Mouse (Mus musculus) hindbrain, postnatal 0 days (tissue): ENCODE measurements around the gene Cox5a. TPM values are rescaled to one million over a fixed set of nuclear protein-coding genes. Genes with fewer than 3 reads are reported as not detected.

ENCODE experiments used
- ATAC-seq: fragments of 200-750 bp; cut with Nextera tagmentation; 2 replicates; pipeline ENCODE4 v1.8.0; 2017; ENCODE audit warnings: mild to moderate bottlenecking, moderate TSS enrichment, moderate library complexity
- DNase-seq: peaks from one replicate; pipeline ENCODE4 v3.0.0-alpha.2; 2015; ENCODE audit warnings: low spot score
- H3K27ac ChIP-seq: fragments of 300-500 bp; sonication (generic); 2 replicates; pipeline ENCODE4 v1.5.1; 2014; ENCODE audit warnings: mild to moderate bottlenecking
- H3K27me3 ChIP-seq: fragments of 300-500 bp; sonication (generic); 2 replicates; pipeline ENCODE4 v1.6.1; 2014; ENCODE audit warnings: low read length, mixed read lengths; ENCODE audit not compliant: insufficient read depth
- H3K36me3 ChIP-seq: fragments of 300-500 bp; sonication (generic); 2 replicates; pipeline ENCODE4 v1.6.1; 2014; ENCODE audit warnings: low read length, mixed read lengths; ENCODE audit not compliant: insufficient read depth
- H3K4me1 ChIP-seq: fragments of 300-500 bp; sonication (generic); 2 replicates; pipeline ENCODE4 v1.6.1; 2014; ENCODE audit warnings: antibody characterized with exemption, low read length, mixed read lengths; ENCODE audit not compliant: insufficient read depth
- H3K4me2 ChIP-seq: fragments of 300-500 bp; sonication (generic); 2 replicates; pipeline ENCODE4 v1.6.1; 2014; ENCODE audit warnings: low read depth, mild to moderate bottlenecking, low read length, moderate library complexity, mixed read lengths
- H3K4me3 ChIP-seq: fragments of 300-500 bp; sonication (generic); 2 replicates; pipeline ENCODE4 v1.5.1; 2014; ENCODE audit warnings: low read length
- H3K9ac ChIP-seq: fragments of 300-500 bp; sonication (generic); replicated peaks from 2 replicates; pipeline ENCODE4 v1.6.1; 2014; ENCODE audit warnings: mild to moderate bottlenecking, low read length, moderate library complexity, mixed read lengths
- H3K9me3 ChIP-seq: fragments of 300-500 bp; sonication (generic); 2 replicates; pipeline ENCODE4 v1.6.1; 2016; ENCODE audit warnings: low read length, mixed read lengths
- CTCF ChIP-seq: IDR thresholded peaks from 2 replicates; pipeline ENCODE4 v1.5.1; 2016; ENCODE audit warnings: antibody characterized with exemption, control low read depth, low read depth
- WGBS: fragments of 180-500 bp; shearing (Covaris S2); extraction: QIAGEN DNeasy Blood & Tissue Kit; methylation state at CpG from one replicate; pipeline ENCODE4 v1.1.7; 2014; 5-methylcytosine and 5-hydroxymethylcytosine counted together
- polyA plus RNA-seq: library from polyadenylated mRNA; unstranded; fragments of >200 nt; fragmentation: Nextera tagmentation; extraction: Ambion mirVana; gene quantifications from 2 replicates; pipeline ENCODE4 v1.2.1, GENCODE M21; 2015
- total RNA-seq: library from RNA; depleted of rRNA; stranded (reverse); fragments of >200 nt; gene quantifications from 2 replicates; pipeline ENCODE4 v1.2.3, GENCODE M21; 2014; rRNA removed

Cox5a gene
- total and polyA plus RNA-seq, 2 experiments from 2014 or later: 237 to 1,238 TPM

DNA sequence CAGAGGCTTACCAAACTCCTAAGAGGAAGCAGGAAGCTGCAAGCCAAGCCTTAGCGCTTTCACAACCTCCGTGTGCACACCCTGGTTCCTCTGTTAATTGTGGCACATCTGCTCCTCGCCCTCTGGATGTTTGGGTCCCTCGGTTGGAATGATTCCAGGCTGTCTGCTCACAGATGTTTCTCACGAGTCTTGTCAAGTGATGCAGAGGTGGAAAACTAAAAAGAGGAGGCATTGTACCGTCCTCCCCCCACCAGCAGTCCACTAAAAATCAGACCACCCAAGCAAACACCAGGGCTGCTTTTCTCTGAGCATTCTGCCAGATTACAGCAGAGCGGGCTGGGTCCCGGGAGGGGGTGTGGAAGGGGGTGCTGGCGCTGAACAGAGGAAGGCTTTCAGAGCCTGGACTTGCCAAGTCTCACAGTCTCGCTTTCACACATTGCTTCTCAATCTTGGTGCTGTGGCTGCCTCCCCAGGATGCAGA is 44.7 kb downstream of the Cox5a start:
- Histone ChIP-seq H3K4me1 (peaks cover 19% of the 10 kb centered on the region), H3K4me2 (peak overlapping the region; percentile 16; the same call in 1 of the 2 replicates), H3K36me3 (peaks cover 16% of the 10 kb centered on the region), H3K9ac (no peak overlapping the region), H3K27ac (peak overlapping the region; percentile 72; the same call in 1 of the 2 replicates), H3K9me3 (no peaks in the 10 kb centered on the region), H3K4me3 (no peak overlapping the region), H3K27me3 (no peaks in the 10 kb centered on the region)
- DNase-seq: peak; percentile 75
- WGBS: 29% methylated on average over 10 of the region's 10 CpGs
- TF ChIP-seq CTCF: 0 out of 2 replicates have a peak, but pooled peaks have one; percentile 8
- ATAC-seq: peak; percentile 72

DNA sequence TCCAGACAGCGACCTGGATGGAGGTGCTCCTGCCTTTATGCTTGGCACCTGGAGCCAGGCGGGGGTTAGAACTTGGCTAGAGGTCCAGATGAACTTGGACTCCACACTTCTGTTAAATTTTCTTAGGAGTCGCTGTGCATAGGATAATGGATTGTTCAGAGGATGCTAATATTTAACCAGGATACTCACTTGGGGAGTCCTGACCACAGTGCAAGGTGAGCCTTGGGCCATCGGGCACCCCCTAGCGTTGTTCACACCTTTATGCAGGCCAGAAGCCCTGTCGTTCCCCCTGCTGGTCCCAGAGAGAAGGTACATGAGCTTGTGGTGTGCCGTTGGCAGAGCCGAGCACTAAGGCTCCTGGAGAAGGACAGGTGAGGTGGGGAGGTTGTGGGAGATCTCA is 45.8 kb downstream of the Cox5a start:
- DNase-seq (no peak), ATAC-seq (no peak)
- peak; percentile 36 for TF ChIP-seq CTCF
- 60% methylated on average over 8 of the region's 8 CpGs for WGBS
- peaks cover 19% of the 10 kb centered on the region for H3K36me3 ChIP-seq
- H3K27ac ChIP-seq: peak overlapping the region; percentile 72; the same call in 1 of the 2 replicates
- no peak overlapping the region for H3K4me3 ChIP-seq
- H3K9ac ChIP-seq: no peak overlapping the region
- no peaks in the 10 kb centered on the region for H3K27me3 ChIP-seq
- peaks cover 13% of the 10 kb centered on the region for H3K4me1 ChIP-seq
- no peaks in the 10 kb centered on the region for H3K9me3 ChIP-seq
- no peak overlapping the region for H3K4me2 ChIP-seq

DNA sequence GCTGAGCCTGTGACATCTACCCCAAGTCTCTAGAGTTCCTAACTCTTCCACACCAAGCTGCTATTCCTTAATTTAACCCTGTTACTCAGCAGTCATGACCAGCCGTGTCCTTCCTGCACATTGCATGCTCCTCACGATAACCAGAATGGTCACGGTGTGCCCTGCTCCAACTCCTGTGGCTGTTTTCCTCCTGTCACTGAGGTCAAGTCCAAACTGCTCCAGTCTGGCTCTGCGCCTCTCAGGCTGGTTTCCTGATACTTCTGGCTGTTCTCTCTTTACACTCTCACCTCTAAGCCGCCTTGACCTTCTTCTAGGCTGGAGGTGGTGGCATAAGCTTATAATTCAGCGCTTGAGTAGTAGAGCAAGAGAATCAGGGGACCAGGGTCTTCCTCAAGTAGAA is 47.4 kb downstream of the Cox5a start:
- DNase-seq (no peak), ATAC-seq (no peak)
- no peak overlapping the region for H3K4me2 ChIP-seq
- H3K36me3 ChIP-seq: peaks cover 19% of the 10 kb centered on the region
- H3K9ac ChIP-seq: no peak overlapping the region
- H3K27ac ChIP-seq: no peak overlapping the region
- H3K4me3 ChIP-seq: no peak overlapping the region
- TF ChIP-seq CTCF: no peak
- 98% methylated on average over 6 of the region's 6 CpGs for WGBS
- no peaks in the 10 kb centered on the region for H3K9me3 ChIP-seq
- H3K27me3 ChIP-seq: no peaks in the 10 kb centered on the region
- H3K4me1 ChIP-seq: no peaks in the 10 kb centered on the region

DNA sequence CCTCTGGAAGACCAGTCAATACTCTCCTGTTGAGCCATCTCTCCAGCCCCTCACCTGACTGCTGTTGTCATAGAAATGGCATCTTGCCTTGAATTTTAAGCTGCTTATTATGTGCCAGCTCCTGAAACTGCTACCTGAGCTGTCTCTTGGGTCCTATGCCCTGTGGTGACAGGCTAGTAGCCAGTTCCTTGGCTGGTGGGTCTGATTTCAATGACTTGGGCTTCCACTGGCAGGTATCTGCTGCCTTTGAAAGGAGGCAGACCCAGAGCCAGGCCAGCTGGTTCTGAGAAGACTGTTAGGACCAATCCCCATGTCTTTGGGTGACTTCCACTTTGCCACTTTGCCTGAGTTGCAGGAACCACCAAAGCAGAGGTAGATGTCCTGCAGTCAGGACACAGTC is 53.3 kb downstream of the Cox5a start:
- no peak overlapping the region for H3K9ac ChIP-seq
- DNase-seq (no peak), ATAC-seq (no peak)
- no peak overlapping the region for H3K27ac ChIP-seq
- peaks cover 27% of the 10 kb centered on the region for H3K36me3 ChIP-seq
- TF ChIP-seq CTCF: no peak
- no peaks in the 10 kb centered on the region for H3K4me1 ChIP-seq
- H3K4me2 ChIP-seq: no peak overlapping the region
- H3K4me3 ChIP-seq: no peak overlapping the region
- H3K27me3 ChIP-seq: no peaks in the 10 kb centered on the region
- no peaks in the 10 kb centered on the region for H3K9me3 ChIP-seq

DNA sequence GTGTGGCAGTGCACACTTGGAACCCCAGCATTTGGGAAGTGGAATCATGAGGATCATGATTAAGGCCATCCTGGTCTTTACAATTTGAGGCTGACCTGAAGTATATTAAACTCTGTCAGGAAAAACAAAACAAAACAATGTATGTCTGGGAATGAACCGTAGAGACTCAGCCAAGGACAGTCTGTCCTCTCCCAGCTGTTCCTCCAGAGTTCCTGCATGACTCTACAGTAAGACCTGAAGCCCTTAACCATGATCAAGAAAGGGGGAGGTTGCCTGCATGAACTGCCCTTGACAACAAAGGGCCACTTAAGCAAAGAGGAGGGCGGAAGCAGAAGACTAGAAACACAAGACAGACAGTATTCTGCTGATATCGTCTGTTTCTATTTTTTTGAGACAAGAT is 54.5 kb downstream of the Cox5a start:
- no peaks in the 10 kb centered on the region for H3K27me3 ChIP-seq
- peaks cover 38% of the 10 kb centered on the region for H3K36me3 ChIP-seq
- H3K9me3 ChIP-seq: no peaks in the 10 kb centered on the region
- no peak overlapping the region for H3K9ac ChIP-seq
- no peak overlapping the region for H3K27ac ChIP-seq
- no peak for ATAC-seq
- 85% methylated on average over 3 of the region's 3 CpGs for WGBS
- no peak for TF ChIP-seq CTCF
- DNase-seq: no peak
- H3K4me3 ChIP-seq: no peak overlapping the region
- H3K4me2 ChIP-seq: no peak overlapping the region
- H3K4me1 ChIP-seq: no peaks in the 10 kb centered on the region

GRCm38 (mm10) chr9:57577144-57577849 is 56.2 kb downstream of the Cox5a start:
- Histone ChIP-seq H3K4me3 (no peak overlapping the region), H3K4me2 (no peak overlapping the region), H3K36me3 (peaks cover 51% of the 10 kb centered on the region), H3K9me3 (no peaks in the 10 kb centered on the region), H3K4me1 (no peaks in the 10 kb centered on the region), H3K27ac (no peak overlapping the region), H3K9ac (no peak overlapping the region), H3K27me3 (no peaks in the 10 kb centered on the region)
- ATAC-seq: no peak
- no peak for DNase-seq
- no peak for TF ChIP-seq CTCF
- 84% methylated on average over 6 of the region's 6 CpGs for WGBS

Other genes starting within 250 kb of the Cox5a start
- gene Ppcdc, start 81.2 kb upstream of the Cox5a start, total RNA-seq: 16.6 and 25.8 TPM in 2 replicates
- 16.5 and 19.3 TPM in 2 replicates for gene Ppcdc, start 81.2 kb upstream of the Cox5a start, polyA plus RNA-seq
- gene Scamp5, start 53.2 kb upstream of the Cox5a start, total RNA-seq: 366 and 375 TPM in 2 replicates
- 154 and 163 TPM in 2 replicates for gene Scamp5, start 53.2 kb upstream of the Cox5a start, polyA plus RNA-seq
- gene Rpp25, start 17.2 kb upstream of the Cox5a start, total RNA-seq: 11.7 and 19.6 TPM in 2 replicates
- 15.2 and 17.0 TPM in 2 replicates for gene Rpp25, start 17.2 kb upstream of the Cox5a start, polyA plus RNA-seq
- gene Fam219b, start 16.3 kb downstream of the Cox5a start, total RNA-seq: 14.6 and 21.5 TPM in 2 replicates
- gene Fam219b, start 16.3 kb downstream of the Cox5a start, polyA plus RNA-seq: 22.2 and 23.2 TPM in 2 replicates
- gene Mpi, start 31.5 kb downstream of the Cox5a start, total RNA-seq: 67.9 and 78.6 TPM in 2 replicates
- gene Mpi, start 31.5 kb downstream of the Cox5a start, polyA plus RNA-seq: 61.5 and 64.6 TPM in 2 replicates
- 50.5 and 53.1 TPM in 2 replicates for gene Scamp2, start 39.7 kb downstream of the Cox5a start, total RNA-seq
- 47.4 and 49.3 TPM in 2 replicates for gene Scamp2, start 39.7 kb downstream of the Cox5a start, polyA plus RNA-seq
- 21.1 and 27.3 TPM in 2 replicates for gene Ulk3, start 68.2 kb downstream of the Cox5a start, total RNA-seq
- 18.5 and 21.0 TPM in 2 replicates for gene Ulk3, start 68.2 kb downstream of the Cox5a start, polyA plus RNA-seq
- gene Cplx3, start 85.0 kb downstream of the Cox5a start, total RNA-seq: 0.10 TPM in 1 of 2 replicates, not detected in the other
- gene Cplx3, start 85.0 kb downstream of the Cox5a start, polyA plus RNA-seq: 0.79 and 1.2 TPM in 2 replicates
- not detected in 2 replicates for gene Lman1l, start 99.5 kb downstream of the Cox5a start, total RNA-seq
- gene Lman1l, start 99.5 kb downstream of the Cox5a start, polyA plus RNA-seq: not detected in 2 replicates
- 128 and 129 TPM in 2 replicates for gene Csk, start 132.4 kb downstream of the Cox5a start, total RNA-seq
- gene Csk, start 132.4 kb downstream of the Cox5a start, polyA plus RNA-seq: 39.4 and 44.4 TPM in 2 replicates
- not detected in 2 replicates for gene Cyp1a2, start 162.4 kb downstream of the Cox5a start, total RNA-seq
- gene Cyp1a2, start 162.4 kb downstream of the Cox5a start, polyA plus RNA-seq: not detected in 2 replicates
- gene Cyp1a1, start 166.7 kb downstream of the Cox5a start, total RNA-seq: 0.05 and 0.07 TPM in 2 replicates
- 0.10 and 0.24 TPM in 2 replicates for gene Cyp1a1, start 166.7 kb downstream of the Cox5a start, polyA plus RNA-seq
- 10.2 and 10.3 TPM in 2 replicates for gene Edc3, start 187.3 kb downstream of the Cox5a start, total RNA-seq
- 23.2 and 25.4 TPM in 2 replicates for gene Edc3, start 187.3 kb downstream of the Cox5a start, polyA plus RNA-seq
- 76.3 and 83.7 TPM in 2 replicates for gene Clk3, start 244.6 kb downstream of the Cox5a start, total RNA-seq
- 48.8 and 52.7 TPM in 2 replicates for gene Clk3, start 244.6 kb downstream of the Cox5a start, polyA plus RNA-seq